Mouse (Mus musculus) kidney, postnatal 25 days (tissue): Measurements from ENCODE around the gene Tmod4.
"Not testable (repeated sequence)": the region's sequence is repeated elsewhere in the genome, so short reads cannot be mapped to it uniquely, and the experiment has no call there.

Source experiments
- DNase-seq, 2 experiments: peaks; one replicate each; pipeline ENCODE4 v3.0.0; 2021; ENCODE audit warnings: mixed read lengths in 2 of 2

Gene Tmod4

GRCm38 (mm10) chr3:95124246-95124645, at the start of gene Tmod4:
TSS of gene Tmod4 (plus strand) at chr3:95124476.
- DNase-seq, result no peak

GRCm38 (mm10) chr3:95088071-95088470, 36.2 kb upstream of the Tmod4 start:
- DNase-seq, result no peak

- DNase-seq, result no peak
Observed at GRCm38 (mm10) chr3:95100854-95101253, 23.4 kb upstream of the Tmod4 start.

GRCm38 (mm10) chr3:95105121-95105520, 19.2 kb upstream of the Tmod4 start:
- DNase-seq, result no peak

GRCm38 (mm10) chr3:95105586-95106337, 18.5 kb upstream of the Tmod4 start:
- no peak for DNase-seq

GRCm38 (mm10) chr3:95106338-95107117, 17.7 kb upstream of the Tmod4 start, which contains the start of gene Pip5k1a:
TSS of gene Pip5k1a (minus strand) at chr3:95106930.
- DNase-seq, result peak; percentile 97 to 98

GRCm38 (mm10) chr3:95107308-95107707, 17.0 kb upstream of the Tmod4 start:
- not testable (repeated sequence) for DNase-seq

GRCm38 (mm10) chr3:95107898-95108297, 16.4 kb upstream of the Tmod4 start:
- no peak for DNase-seq

- DNase-seq, result peak; percentile 91 to 96
Observed at GRCm38 (mm10) chr3:95110911-95111726, 13.2 kb upstream of the Tmod4 start, which contains the start of gene Vps72. TSS of gene Vps72 (plus strand) at chr3:95111022.

- no peak for DNase-seq
Observed at GRCm38 (mm10) chr3:95112760-95113159, 11.5 kb upstream of the Tmod4 start.

GRCm38 (mm10) chr3:95117751-95118150, 6.5 kb upstream of the Tmod4 start:
- no peak for DNase-seq

- DNase-seq, result no peak
Observed at GRCm38 (mm10) chr3:95121580-95121979, 2.7 kb upstream of the Tmod4 start.

- DNase-seq, result peak; percentile 63 to 68
Observed at GRCm38 (mm10) chr3:95124972-95125371, 696 bp downstream of the Tmod4 start.

- peak; percentile 76 to 87 for DNase-seq
Observed at GRCm38 (mm10) chr3:95129226-95129651, 5.0 kb downstream of the Tmod4 start.

GRCm38 (mm10) chr3:95130081-95130480, 5.8 kb downstream of the Tmod4 start:
- DNase-seq, result peak; percentile 26 to 70

- not testable (repeated sequence) for DNase-seq
Observed at GRCm38 (mm10) chr3:95132389-95132788, 8.1 kb downstream of the Tmod4 start.

- no peak for DNase-seq
Observed at GRCm38 (mm10) chr3:95133176-95133575, 8.9 kb downstream of the Tmod4 start.

GRCm38 (mm10) chr3:95133680-95134101, 9.4 kb downstream of the Tmod4 start, which contains the start of the genes Scnm1 and Lysmd1:
TSS of gene Scnm1 (minus strand) at chr3:95134011.
TSS of gene Lysmd1 (plus strand) at chr3:95134088.
- peak; percentile 89 to 96 for DNase-seq

- not testable (repeated sequence) for DNase-seq
Observed at GRCm38 (mm10) chr3:95134133-95134532, 9.9 kb downstream of the Tmod4 start.

GRCm38 (mm10) chr3:95135023-95135422, 10.7 kb downstream of the Tmod4 start:
- DNase-seq, result peak; percentile 86 to 88

GRCm38 (mm10) chr3:95135433-95136052, 11.3 kb downstream of the Tmod4 start:
- DNase-seq, result no peak

GRCm38 (mm10) chr3:95136336-95136735, 12.1 kb downstream of the Tmod4 start:
- DNase-seq, result no peak
